Mouse (Mus musculus): ENCODE measurements around the gene Vmn1r149. TPM values are rescaled to one million over a fixed set of nuclear protein-coding genes. Genes with fewer than 3 reads are reported as not detected.
"Not testable (repeated sequence)": the region's sequence is repeated elsewhere in the genome, so short reads cannot be mapped to it uniquely, and the experiment has no call there.

Gene Vmn1r149
- not detected in 2 replicates for polyA plus RNA-seq (2012; rRNA removed)

GRCm38 (mm10) chr7:22438129-22438528 lies at the start of gene Vmn1r149:
Gene Vmn1r149, minus strand, starts transcription at chr7:22438229.
- H3K27me3 ChIP-seq (ENCODE audit: control insufficient read depth, insufficient read depth, low read length); H3K4me1 ChIP-seq (replicated peaks; ENCODE audit: control insufficient read depth, insufficient read depth, low read length); H3K36me3 ChIP-seq (ENCODE audit: control insufficient read depth, insufficient read depth, low read length); DNase-seq; H3K27ac ChIP-seq (ENCODE audit: control insufficient read depth, insufficient read depth, low read length); H3K4me3 ChIP-seq (ENCODE audit: control insufficient read depth, insufficient read depth, low read length): not testable (repeated sequence)
- WGBS = no CpG with 5 or more reads among the region's 2 CpGs

GRCm38 (mm10) chr7:22463975-22464374 lies 25.9 kb upstream of the Vmn1r149 start, which contains the start of gene Gm10665:
Gene Gm10665, minus strand, starts transcription at chr7:22464075.
- H3K4me3 ChIP-seq (ENCODE audit: control insufficient read depth, insufficient read depth, low read length); H3K27ac ChIP-seq (ENCODE audit: control insufficient read depth, insufficient read depth, low read length); H3K4me1 ChIP-seq (replicated peaks; ENCODE audit: control insufficient read depth, insufficient read depth, low read length); H3K27me3 ChIP-seq (ENCODE audit: control insufficient read depth, insufficient read depth, low read length); H3K36me3 ChIP-seq (ENCODE audit: control insufficient read depth, insufficient read depth, low read length); DNase-seq: not testable (repeated sequence)
- no CpG with 5 or more reads among the region's 5 CpGs for WGBS

GRCm38 (mm10) chr7:22413283-22413682 lies 24.7 kb downstream of the Vmn1r149 start, which contains the start of gene Vmn1r148:
Gene Vmn1r148, plus strand, starts transcription at chr7:22413583.
- H3K27ac ChIP-seq (ENCODE audit: control insufficient read depth, insufficient read depth, low read length); DNase-seq; H3K4me1 ChIP-seq (replicated peaks; ENCODE audit: control insufficient read depth, insufficient read depth, low read length); H3K4me3 ChIP-seq (ENCODE audit: control insufficient read depth, insufficient read depth, low read length); H3K36me3 ChIP-seq (ENCODE audit: control insufficient read depth, insufficient read depth, low read length); H3K27me3 ChIP-seq (ENCODE audit: control insufficient read depth, insufficient read depth, low read length): not testable (repeated sequence)
- no CpG with 5 or more reads among the region's 3 CpGs for WGBS

Other genes with a start within 250 kb of the Vmn1r149 start
- gene Vmn1r143, start 248.9 kb downstream of the Vmn1r149 start, polyA plus RNA-seq (2012; rRNA removed) = not detected in 2 replicates
- not detected in 2 replicates for gene Gm8653, start 237.0 kb downstream of the Vmn1r149 start, polyA plus RNA-seq (2012; rRNA removed)
- not detected in 2 replicates for gene Gm8453, start 208.7 kb downstream of the Vmn1r149 start, polyA plus RNA-seq (2012; rRNA removed)
- not detected in 2 replicates for gene Gm4187, start 108.5 kb downstream of the Vmn1r149 start, polyA plus RNA-seq (2012; rRNA removed)
- not detected in 2 replicates for gene Gm8660, start 67.2 kb downstream of the Vmn1r149 start, polyA plus RNA-seq (2012; rRNA removed)
- gene Vmn1r148, start 24.6 kb downstream of the Vmn1r149 start, polyA plus RNA-seq (2012; rRNA removed) = not detected in 2 replicates
- not detected in 2 replicates for gene Gm10665, start 25.8 kb upstream of the Vmn1r149 start, polyA plus RNA-seq (2012; rRNA removed)
- gene Vmn1r151, start 61.4 kb upstream of the Vmn1r149 start, polyA plus RNA-seq (2012; rRNA removed) = not detected in 2 replicates
- not detected in 2 replicates for gene Vmn1r152, start 84.7 kb upstream of the Vmn1r149 start, polyA plus RNA-seq (2012; rRNA removed)
- not detected in 2 replicates for gene Gm8677, start 96.7 kb upstream of the Vmn1r149 start, polyA plus RNA-seq (2012; rRNA removed)
- gene Gm4201, start 127.1 kb upstream of the Vmn1r149 start, polyA plus RNA-seq (2012; rRNA removed) = not detected in 2 replicates
- not detected in 2 replicates for gene Gm4565, start 149.9 kb upstream of the Vmn1r149 start, polyA plus RNA-seq (2012; rRNA removed)
- not detected in 2 replicates for gene Vmn1r155, start 219.8 kb upstream of the Vmn1r149 start, polyA plus RNA-seq (2012; rRNA removed)

Measured in thymus, adult 2 months (tissue).